Mouse (Mus musculus) kidney, embryonic 14.5 days (tissue): ENCODE results near the gene Insyn1. TPM values are rescaled to one million over a fixed set of nuclear protein-coding genes. Genes with fewer than 3 reads are reported as not detected.

Source experiments
- ATAC-seq: fragments of 200-750 bp; cut with Nextera tagmentation; 2 replicates; pipeline ENCODE4 v1.8.0; 2017; ENCODE audit warnings: moderate number of reproducible peaks, mild to moderate bottlenecking, moderate TSS enrichment, moderate library complexity; ENCODE audit not compliant: low FRiP score, low TSS enrichment
- H3K27ac ChIP-seq: fragments of 300-500 bp; sonication (generic); 2 replicates; pipeline ENCODE4 v1.5.1; 2014; ENCODE audit warnings: low read depth, mild to moderate bottlenecking, low read length, moderate library complexity, mixed read lengths
- H3K27me3 ChIP-seq: fragments of 300-500 bp; sonication (generic); 2 replicates; pipeline ENCODE4 v1.6.1; 2014; ENCODE audit warnings: mild to moderate bottlenecking, low read length; ENCODE audit not compliant: control insufficient read depth, insufficient read depth
- H3K36me3 ChIP-seq: fragments of 300-500 bp; sonication (generic); 2 replicates; pipeline ENCODE4 v1.6.1; 2014; ENCODE audit warnings: low read length, mixed read lengths; ENCODE audit not compliant: control insufficient read depth, insufficient read depth
- H3K4me1 ChIP-seq: fragments of 300-500 bp; sonication (generic); 2 replicates; pipeline ENCODE4 v1.6.1; 2014; ENCODE audit warnings: low read length, mixed read lengths; ENCODE audit not compliant: control insufficient read depth, insufficient read depth
- H3K4me2 ChIP-seq: fragments of 300-500 bp; sonication (generic); replicated peaks from 2 replicates; pipeline ENCODE4 v1.6.1; 2014; ENCODE audit warnings: low read depth, mild to moderate bottlenecking, low read length
- H3K4me3 ChIP-seq: fragments of 300-500 bp; sonication (generic); 2 replicates; pipeline ENCODE4 v1.5.1; 2014; ENCODE audit warnings: mild to moderate bottlenecking, low read length
- H3K9ac ChIP-seq: fragments of 300-500 bp; sonication (generic); 2 replicates; pipeline ENCODE4 v1.6.1; 2014; ENCODE audit warnings: low read depth, mild to moderate bottlenecking, low read length, moderate library complexity
- H3K9me3 ChIP-seq: fragments of 300-500 bp; sonication (generic); 2 replicates; pipeline ENCODE4 v1.6.1; 2016; ENCODE audit warnings: low read length; ENCODE audit not compliant: control insufficient read depth
- WGBS: fragments of 180-500 bp; shearing (Covaris S2); extraction: QIAGEN DNeasy Blood & Tissue Kit; methylation state at CpG from one replicate; pipeline ENCODE4 v1.1.7; 2014; 5-methylcytosine and 5-hydroxymethylcytosine counted together
- polyA plus RNA-seq: library from polyadenylated mRNA; unstranded; fragments of >200 nt; fragmentation: Nextera tagmentation; extraction: Ambion mirVana; gene quantifications from 2 replicates; pipeline ENCODE4 v1.2.1, GENCODE M21; 2014

Gene Insyn1
- polyA plus RNA-seq, 1 experiment from 2014 or later, result 3.0 TPM

DNA sequence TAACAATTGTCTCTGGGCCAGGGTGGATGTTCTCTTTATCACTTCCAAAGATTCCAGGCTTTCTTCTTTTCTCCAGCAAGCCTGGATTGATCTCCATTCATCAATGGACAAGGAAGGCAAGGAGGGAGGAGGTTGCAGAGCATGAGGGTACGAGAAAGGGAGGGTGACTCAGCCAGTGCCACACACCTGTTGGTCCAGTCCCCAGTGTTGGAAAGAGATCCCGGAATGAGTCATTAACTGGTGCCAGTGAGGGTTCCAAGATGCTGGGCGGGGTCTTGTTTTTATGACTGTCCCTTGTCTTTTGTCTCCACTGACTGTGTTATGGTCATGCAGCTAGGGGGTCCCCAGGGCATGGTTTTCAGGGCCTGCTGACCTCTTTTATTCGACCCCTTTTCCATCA, 9.5 kb downstream of the Insyn1 start:
- no peak overlapping the region for H3K9ac ChIP-seq
- no peak overlapping the region for H3K4me2 ChIP-seq
- ATAC-seq, result no peak
- H3K27ac ChIP-seq, result no peak overlapping the region
- no peaks in the 10 kb centered on the region for H3K27me3 ChIP-seq
- no peak overlapping the region for H3K4me3 ChIP-seq
- H3K4me1 ChIP-seq, result no peaks in the 10 kb centered on the region; the same call in 1 of the 2 replicates
- H3K9me3 ChIP-seq, result no peaks in the 10 kb centered on the region
- 0 out of 2 replicates have a peak, but pooled peaks cover 4% of the 10 kb centered on the region for H3K36me3 ChIP-seq
- WGBS, result 29% methylated on average over 4 of the region's 4 CpGs

DNA sequence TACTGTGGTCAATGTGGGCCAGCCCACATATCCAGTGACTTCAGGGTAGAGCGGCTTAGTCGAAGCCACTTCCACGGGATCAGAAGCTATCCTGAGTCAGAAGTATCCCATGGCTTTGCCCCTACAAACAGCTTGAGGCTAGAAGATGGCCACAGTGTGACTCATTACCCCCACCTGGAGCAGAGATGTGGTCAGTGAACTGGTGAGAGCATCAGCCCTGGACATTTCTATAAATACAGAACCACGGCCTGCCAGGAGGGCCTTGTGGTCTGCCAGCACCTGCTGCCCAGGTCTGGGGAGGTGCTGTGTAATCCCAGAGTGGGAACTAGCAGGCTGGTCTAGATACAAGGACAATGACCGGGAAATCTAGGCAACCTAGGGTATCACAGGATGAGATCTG, 12.5 kb downstream of the Insyn1 start:
- no peak overlapping the region for H3K27ac ChIP-seq
- 0 out of 2 replicates have a peak, but pooled peaks cover 4% of the 10 kb centered on the region for H3K36me3 ChIP-seq
- H3K9ac ChIP-seq, result no peak overlapping the region
- H3K4me3 ChIP-seq, result no peak overlapping the region
- 83% methylated on average over 5 of the region's 5 CpGs for WGBS
- no peak for ATAC-seq
- H3K9me3 ChIP-seq, result no peaks in the 10 kb centered on the region
- H3K4me2 ChIP-seq, result no peak overlapping the region
- H3K27me3 ChIP-seq, result no peaks in the 10 kb centered on the region
- no peaks in the 10 kb centered on the region; the same call in 1 of the 2 replicates for H3K4me1 ChIP-seq

DNA sequence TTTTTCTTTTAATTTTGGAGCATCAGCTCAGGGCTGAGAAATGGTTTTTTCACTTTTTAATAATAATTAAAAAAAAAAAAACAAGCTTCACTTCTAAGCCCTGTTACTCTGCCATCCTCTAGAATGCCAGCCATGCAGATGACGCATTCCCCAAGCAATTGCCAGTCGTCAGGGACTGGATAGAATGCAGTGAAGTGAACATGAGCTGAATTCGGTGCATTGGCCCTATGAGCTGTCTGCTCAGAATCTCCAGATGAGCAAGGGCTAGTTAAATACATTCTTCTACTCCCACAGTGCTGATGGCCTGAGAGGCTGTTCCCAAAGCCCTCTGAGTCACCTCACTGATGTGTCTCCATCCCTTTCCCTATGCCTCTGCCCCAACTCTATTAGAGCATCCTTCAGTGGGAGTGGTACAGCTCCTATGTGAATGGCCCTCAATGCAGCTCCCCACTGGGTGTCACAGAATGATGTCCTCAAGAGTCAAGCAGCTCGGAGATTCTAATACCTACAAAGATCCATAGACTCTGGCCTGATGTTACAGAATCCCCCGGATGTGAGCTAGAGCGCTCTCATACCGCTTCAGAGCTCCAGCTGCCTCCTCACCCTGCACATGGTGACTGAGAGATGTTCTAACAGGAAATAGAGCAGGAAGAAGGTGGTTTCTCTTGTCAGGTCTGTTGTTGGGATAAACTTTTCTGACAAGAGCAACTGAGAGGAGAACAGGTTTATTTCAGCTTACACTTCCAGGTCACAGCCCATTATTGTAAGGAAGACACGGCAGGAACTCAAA, 19.0 kb downstream of the Insyn1 start:
- WGBS, result 83% methylated on average over 8 of the region's 8 CpGs
- Histone ChIP-seq H3K9ac (no peak overlapping the region), H3K4me1 (no peaks in the 10 kb centered on the region), H3K4me2 (no peak overlapping the region), H3K27ac (no peak overlapping the region), H3K4me3 (no peak overlapping the region), H3K9me3 (no peaks in the 10 kb centered on the region), H3K27me3 (no peaks in the 10 kb centered on the region), H3K36me3 (no peaks in the 10 kb centered on the region)
- ATAC-seq, result no peak

DNA sequence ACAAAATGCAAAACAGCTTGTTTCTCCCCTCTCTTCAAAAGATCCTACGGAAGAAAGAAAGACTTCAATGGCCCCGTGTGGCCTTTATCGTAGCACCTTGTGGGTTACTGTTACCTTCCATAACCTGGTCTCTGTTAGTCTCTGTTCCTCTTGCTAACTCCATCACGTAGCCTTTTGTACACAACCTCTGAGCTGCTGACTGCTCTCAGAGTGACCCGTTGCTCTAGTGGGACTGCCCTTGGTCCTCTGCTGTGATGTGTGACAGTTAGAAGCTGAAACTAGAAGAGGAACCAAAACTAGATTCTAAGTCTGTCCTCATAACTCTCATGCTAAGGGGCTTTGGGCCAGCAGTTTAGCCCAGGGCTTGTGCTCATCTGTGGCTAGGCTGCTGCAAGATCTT, 22.0 kb downstream of the Insyn1 start:
- ATAC-seq, result no peak
- Histone ChIP-seq H3K4me1 (no peaks in the 10 kb centered on the region), H3K4me3 (no peak overlapping the region), H3K9ac (no peak overlapping the region), H3K36me3 (no peaks in the 10 kb centered on the region), H3K4me2 (no peak overlapping the region), H3K27ac (no peak overlapping the region), H3K27me3 (no peaks in the 10 kb centered on the region), H3K9me3 (no peaks in the 10 kb centered on the region)
- WGBS, result 91% methylated on average over 5 of the region's 5 CpGs

DNA sequence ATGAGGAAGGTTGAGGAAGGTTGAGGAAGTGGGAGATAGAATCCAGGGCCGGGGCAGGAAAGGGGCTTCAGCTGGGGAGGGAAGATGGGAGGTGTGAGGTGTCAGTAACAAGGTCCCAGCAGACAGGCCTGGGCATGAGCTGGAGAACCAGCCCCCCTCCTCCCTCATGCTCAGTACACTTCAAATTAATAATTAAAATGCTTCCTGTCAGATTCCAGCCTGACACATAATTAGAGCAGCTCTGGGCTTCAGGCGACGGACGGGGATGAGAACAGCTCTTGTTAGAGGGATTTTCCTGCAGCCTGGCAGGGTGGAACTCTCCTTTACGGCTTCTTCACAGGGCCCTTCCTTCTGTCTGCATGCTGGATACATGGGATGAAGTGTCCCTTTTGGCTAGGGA, 25.3 kb downstream of the Insyn1 start:
- 52% methylated on average over 5 of the region's 5 CpGs for WGBS
- Histone ChIP-seq H3K4me3 (no peak overlapping the region), H3K4me1 (no peaks in the 10 kb centered on the region), H3K9me3 (no peaks in the 10 kb centered on the region), H3K36me3 (no peaks in the 10 kb centered on the region), H3K9ac (no peak overlapping the region), H3K4me2 (no peak overlapping the region), H3K27ac (no peak overlapping the region), H3K27me3 (no peaks in the 10 kb centered on the region)
- no peak for ATAC-seq

DNA sequence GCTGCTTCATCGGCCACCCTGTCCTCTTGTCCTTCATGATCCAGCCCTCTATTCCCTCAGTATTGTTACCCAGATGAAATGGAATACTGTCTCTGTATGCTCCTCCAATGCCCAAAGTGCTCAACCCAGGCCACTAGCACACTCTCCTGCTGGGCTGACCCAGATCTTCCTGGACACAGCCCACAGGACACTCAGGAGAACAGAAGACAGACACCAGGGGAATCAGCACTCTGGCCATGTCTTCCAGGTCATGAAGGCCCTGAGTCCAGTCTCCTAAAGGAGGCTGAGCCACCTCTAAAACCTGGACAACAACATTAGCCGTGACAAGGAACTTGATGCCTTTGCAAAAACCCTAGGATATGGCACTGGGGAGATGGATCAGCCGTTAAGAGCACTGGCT, 28.1 kb downstream of the Insyn1 start:
- Histone ChIP-seq H3K27me3 (no peaks in the 10 kb centered on the region), H3K4me2 (no peak overlapping the region), H3K9me3 (no peaks in the 10 kb centered on the region), H3K4me3 (no peak overlapping the region), H3K9ac (no peak overlapping the region), H3K4me1 (no peaks in the 10 kb centered on the region), H3K36me3 (no peaks in the 10 kb centered on the region), H3K27ac (no peak overlapping the region)
- WGBS, result 80% methylated on average over 3 of the region's 3 CpGs
- no peak for ATAC-seq

DNA sequence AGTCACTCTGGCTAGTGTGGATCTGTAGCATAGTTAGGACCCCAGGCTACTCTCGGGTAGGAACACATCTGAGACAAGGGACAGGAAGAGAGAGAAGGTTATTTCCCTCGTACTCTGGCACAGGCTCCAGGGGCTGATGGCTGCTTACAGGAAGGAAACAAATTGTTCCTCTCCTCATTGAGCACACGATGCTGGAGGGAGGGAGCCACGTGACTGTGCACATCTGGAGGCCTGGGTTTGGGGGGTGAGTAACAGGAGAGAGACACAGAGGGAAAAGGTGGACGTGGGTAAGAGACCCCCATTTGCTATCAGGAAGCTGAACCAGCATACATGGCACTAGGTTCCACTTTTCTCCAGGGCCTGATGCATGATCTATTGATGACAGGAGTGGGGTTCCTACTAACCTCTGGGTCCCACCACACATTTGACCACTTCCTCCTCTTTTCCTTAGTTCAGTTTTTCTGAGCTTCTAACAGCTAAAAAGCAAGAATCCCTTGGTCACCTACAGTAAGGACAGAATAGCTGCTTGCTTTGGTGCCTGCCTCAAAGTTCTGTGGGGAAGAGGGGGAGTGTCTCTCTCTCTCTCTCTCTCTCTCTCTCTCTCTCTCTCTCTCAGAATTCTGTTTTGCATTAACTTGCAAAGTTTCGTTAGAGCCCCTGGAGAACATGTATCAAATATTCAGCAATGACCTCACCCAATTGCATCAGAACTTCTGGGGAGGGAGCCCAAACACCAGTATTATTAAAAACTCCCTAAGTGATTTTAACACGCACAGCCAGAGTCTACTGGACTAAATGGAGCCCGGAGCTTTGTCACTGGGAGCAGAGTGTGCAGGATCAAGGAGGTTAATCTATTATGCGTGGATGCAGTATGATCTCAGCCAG, 29.7 kb downstream of the Insyn1 start:
- Histone ChIP-seq H3K9ac (no peak overlapping the region), H3K27ac (no peak overlapping the region)

DNA sequence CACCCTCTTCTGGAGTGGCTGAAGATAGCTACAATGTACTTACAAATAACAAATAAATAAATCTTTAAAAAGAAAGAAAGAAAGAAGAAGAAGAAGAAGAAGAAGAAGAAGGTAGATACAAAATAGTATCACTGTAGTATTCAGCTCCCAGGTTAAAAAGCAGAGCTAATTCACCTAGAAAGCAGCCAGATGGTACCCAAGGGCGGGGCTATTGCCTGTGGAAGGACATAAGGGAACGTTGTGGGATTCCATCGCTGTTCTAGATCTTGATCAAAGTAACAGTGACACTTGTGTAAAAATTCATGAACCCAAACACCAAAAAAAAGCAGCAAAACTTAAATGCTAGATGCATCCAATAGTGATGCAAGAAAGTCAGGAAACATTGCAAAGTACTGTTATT, 31.6 kb downstream of the Insyn1 start:
- H3K36me3 ChIP-seq, result peaks cover 3% of the 10 kb centered on the region; the same call in 1 of the 2 replicates
- no peak for ATAC-seq
- WGBS, result 90% methylated on average over 3 of the region's 3 CpGs
- no peak overlapping the region for H3K27ac ChIP-seq
- no peak overlapping the region for H3K4me2 ChIP-seq
- H3K9me3 ChIP-seq, result no peaks in the 10 kb centered on the region
- H3K4me3 ChIP-seq, result no peak overlapping the region
- no peak overlapping the region for H3K9ac ChIP-seq
- no peaks in the 10 kb centered on the region for H3K4me1 ChIP-seq
- no peaks in the 10 kb centered on the region for H3K27me3 ChIP-seq

More for the DNA sequence above, 29.7 kb downstream of the Insyn1 start:
- Histone ChIP-seq H3K27me3 (no peaks in the 10 kb centered on the region), H3K4me3 (no peak overlapping the region), H3K4me1 (no peaks in the 10 kb centered on the region), H3K4me2 (no peak overlapping the region), H3K9me3 (no peaks in the 10 kb centered on the region), H3K36me3 (no peaks in the 10 kb centered on the region)
- ATAC-seq, result no peak
- 36% methylated on average over 9 of the region's 9 CpGs for WGBS
